Mouse (Mus musculus): Measurements from ENCODE around the gene Tulp1.

Gene Tulp1

GRCm38 (mm10) chr17:28312232-28313211 lies 52.5 kb downstream of the Tulp1 start:
- no peak for DNase-seq

- DNase-seq = no peak
Measured at GRCm38 (mm10) chr17:28311366-28312132, 53.5 kb downstream of the Tulp1 start.

- no peak for DNase-seq
Measured at GRCm38 (mm10) chr17:28310831-28311230, 54.2 kb downstream of the Tulp1 start.

GRCm38 (mm10) chr17:28308297-28309195 lies 56.5 kb downstream of the Tulp1 start:
- DNase-seq = peak; percentile 85

- no peak for DNase-seq
Measured at GRCm38 (mm10) chr17:28305172-28305571, 59.9 kb downstream of the Tulp1 start.

Measured in cerebellum, adult 8-10 months (tissue).